Mouse (Mus musculus) E14TG2a.4 (cell line): ENCODE results near the gene Ufd1.

Source experiments
- CTCF ChIP-seq: conservative IDR thresholded peaks from 2 replicates; pipeline ENCODE4 v1.5.1; 2014; ENCODE audit warnings: low read length
- NANOG ChIP-seq: IDR thresholded peaks from 2 replicates; pipeline ENCODE4 v1.6.1; 2014; ENCODE audit warnings: borderline replicate concordance, low read length, mixed read lengths
- POU5F1 ChIP-seq: IDR thresholded peaks from 2 replicates; pipeline ENCODE4 v1.6.1; 2014; ENCODE audit warnings: low read length, borderline replicate concordance

GRCm38 (mm10) chr16:18829102-18829501 lies 17.5 kb downstream of the Ufd1 start:
- TF ChIP-seq CTCF (no peak), NANOG (no peak), POU5F1 (no peak)
